Mouse (Mus musculus): ENCODE results near the gene Rwdd3.

Gene Rwdd3

GRCm38 (mm10) chr3:121160424-121160823 is 11.1 kb downstream of the Rwdd3 start:
- DNase-seq (ENCODE audit: low read depth, low spot score) = no peak

- no peak for DNase-seq (ENCODE audit: low read depth, low spot score)
Observed at GRCm38 (mm10) chr3:121159566-121159965, 11.9 kb downstream of the Rwdd3 start.

GRCm38 (mm10) chr3:121158901-121159351 is 12.6 kb downstream of the Rwdd3 start:
- DNase-seq (ENCODE audit: low read depth, low spot score) = no peak

- no peak for DNase-seq (ENCODE audit: low read depth, low spot score)
Observed at GRCm38 (mm10) chr3:121157546-121158330, 13.8 kb downstream of the Rwdd3 start.

GRCm38 (mm10) chr3:121156451-121157186 is 14.9 kb downstream of the Rwdd3 start:
- DNase-seq (ENCODE audit: low read depth, low spot score) = no peak

- DNase-seq (ENCODE audit: low read depth, low spot score) = no peak
Observed at GRCm38 (mm10) chr3:121156043-121156442, 15.5 kb downstream of the Rwdd3 start.

GRCm38 (mm10) chr3:121133937-121134336 is 37.6 kb downstream of the Rwdd3 start:
- no peak for DNase-seq (ENCODE audit: low read depth, low spot score)

GRCm38 (mm10) chr3:121133039-121133438 is 38.5 kb downstream of the Rwdd3 start:
- no peak for DNase-seq (ENCODE audit: low read depth, low spot score)

- DNase-seq (ENCODE audit: low read depth, low spot score) = no peak
Observed at GRCm38 (mm10) chr3:121127171-121127570, 44.3 kb downstream of the Rwdd3 start.

GRCm38 (mm10) chr3:121126476-121126875 is 45.0 kb downstream of the Rwdd3 start:
- DNase-seq (ENCODE audit: low read depth, low spot score) = no peak

- no peak for DNase-seq (ENCODE audit: low read depth, low spot score)
Observed at GRCm38 (mm10) chr3:121121072-121121471, 50.4 kb downstream of the Rwdd3 start.

GRCm38 (mm10) chr3:121116590-121116989 is 54.9 kb downstream of the Rwdd3 start:
- DNase-seq (ENCODE audit: low read depth, low spot score) = no peak

GRCm38 (mm10) chr3:121116067-121116466 is 55.4 kb downstream of the Rwdd3 start:
- DNase-seq (ENCODE audit: low read depth, low spot score) = no peak

GRCm38 (mm10) chr3:121111068-121111467 is 60.4 kb downstream of the Rwdd3 start:
- no peak for DNase-seq (ENCODE audit: low read depth, low spot score)

GRCm38 (mm10) chr3:121110430-121110829 is 61.1 kb downstream of the Rwdd3 start:
- DNase-seq (ENCODE audit: low read depth, low spot score) = no peak

GRCm38 (mm10) chr3:121107481-121107880 is 64.0 kb downstream of the Rwdd3 start:
- no peak for DNase-seq (ENCODE audit: low read depth, low spot score)

- no peak for DNase-seq (ENCODE audit: low read depth, low spot score)
Observed at GRCm38 (mm10) chr3:121105408-121105708, 66.1 kb downstream of the Rwdd3 start.

Measured in brain, embryonic 18.5 days (tissue).